Mouse (Mus musculus) spleen, adult 2 months (tissue): ENCODE data around the gene Zfhx3. TPM values are rescaled to one million over a fixed set of nuclear protein-coding genes. Genes with fewer than 3 reads are reported as not detected.

Source experiments
- DNase-seq, 2 experiments: peaks; one replicate each; pipeline versions ENCODE4 v3.0.0 to v3.0.0-alpha.2; 2012 to 2021; ENCODE audit warnings: low spot score in 2 of 2, low read depth in 1 of 2
- H3K27ac ChIP-seq: fragments of 200-500 bp; 2 replicates; pipeline ENCODE4 v1.5.1; 2012; ENCODE audit warnings: low read length, inconsistent platforms; ENCODE audit not compliant: insufficient read depth
- H3K27me3 ChIP-seq: fragments of 200-500 bp; 2 replicates; pipeline ENCODE4 v1.6.1; 2012; ENCODE audit warnings: mild to moderate bottlenecking, moderate library complexity, low read length, inconsistent platforms; ENCODE audit not compliant: control insufficient read depth, insufficient read depth
- H3K36me3 ChIP-seq: fragments of 200-500 bp; 2 replicates; pipeline ENCODE4 v1.6.1; 2012; ENCODE audit warnings: mild to moderate bottlenecking, low read length, inconsistent platforms; ENCODE audit not compliant: control insufficient read depth, insufficient read depth
- H3K4me1 ChIP-seq: fragments of 200-500 bp; 2 replicates; pipeline ENCODE4 v1.6.1; 2011; ENCODE audit warnings: inconsistent platforms; ENCODE audit not compliant: control insufficient read depth, insufficient read depth, insufficient read length
- H3K4me3 ChIP-seq: fragments of 200-500 bp; 2 replicates; pipeline ENCODE4 v1.5.1; 2011; ENCODE audit warnings: mild to moderate bottlenecking, inconsistent platforms; ENCODE audit not compliant: insufficient read depth, insufficient read length; ENCODE audit errors: extremely low read depth
- CTCF ChIP-seq: fragments of 200-500 bp; IDR thresholded peaks from 2 replicates; pipeline ENCODE4 v1.5.1; 2011; ENCODE audit warnings: mild to moderate bottlenecking, inconsistent platforms; ENCODE audit not compliant: insufficient read depth, insufficient read length, insufficient replicate concordance; ENCODE audit errors: extremely low read depth
- POLR2A ChIP-seq: fragments of 200-500 bp; IDR thresholded peaks from 2 replicates; pipeline ENCODE4 v1.6.1; 2011; ENCODE audit warnings: low read depth, low read length, inconsistent platforms
- WGBS: fragments of 180-500 bp; shearing (Covaris S2); methylation state at CpG from one replicate; pipeline ENCODE4 v1.1.7; 2018; 5-methylcytosine and 5-hydroxymethylcytosine counted together
- polyA plus RNA-seq: library from polyadenylated mRNA; depleted of rRNA; stranded (reverse); fragments of >200 nt; gene quantifications from 2 replicates; pipeline ENCODE4 v1.2.3, GENCODE M21; 2012

Zfhx3 gene
- polyA plus RNA-seq, 1 experiment: 1.5 TPM

DNA sequence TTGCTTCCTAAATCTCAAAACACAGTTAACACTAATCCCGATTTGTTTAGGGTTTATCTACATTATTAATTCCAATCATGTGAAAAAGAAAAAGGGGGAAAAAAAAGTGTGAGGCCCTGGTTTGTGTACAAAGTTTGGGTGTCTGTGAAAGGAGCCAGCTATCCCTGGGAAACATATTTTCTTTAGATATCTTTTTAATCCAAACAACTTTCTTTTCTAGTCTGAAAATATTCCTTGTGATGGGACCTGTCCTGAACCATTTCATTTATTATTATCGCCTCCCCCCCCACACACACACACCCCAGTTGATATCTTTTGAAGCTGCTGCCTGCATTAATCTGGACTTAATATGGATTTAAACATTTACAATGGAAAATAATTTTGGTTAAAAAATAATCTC, 670.8 kb downstream of the Zfhx3 start:
- no peak for DNase-seq
- 68% methylated on average over 2 of the region's 2 CpGs for WGBS
- no peaks in the 10 kb centered on the region for H3K36me3 ChIP-seq
- TF ChIP-seq CTCF: no peak
- H3K27me3 ChIP-seq: no peaks in the 10 kb centered on the region
- no peak overlapping the region for H3K4me3 ChIP-seq
- peaks cover 5% of the 10 kb centered on the region; the same call in 1 of the 2 replicates for H3K4me1 ChIP-seq
- H3K27ac ChIP-seq: no peak overlapping the region

DNA sequence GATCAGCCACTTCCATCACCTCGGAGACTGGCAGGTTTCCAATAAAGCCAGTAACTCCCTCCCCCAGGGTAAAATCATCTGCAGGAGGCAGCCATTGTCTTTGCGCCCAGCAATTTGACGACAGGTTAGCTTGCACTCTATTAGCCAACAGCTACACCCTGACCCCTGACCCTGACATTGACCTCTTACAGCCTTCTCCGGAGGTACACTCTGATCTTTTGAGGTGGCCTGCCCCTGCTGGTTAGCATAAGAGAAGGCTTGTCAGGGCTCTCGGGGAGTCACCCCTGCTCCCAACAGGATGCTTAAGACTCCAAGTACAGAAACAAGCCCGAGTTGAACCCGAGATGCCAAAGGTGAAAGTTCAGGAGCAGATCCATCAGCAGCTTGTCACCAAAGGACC, 678.9 kb downstream of the Zfhx3 start:
- H3K36me3 ChIP-seq: no peaks in the 10 kb centered on the region
- no peak overlapping the region for H3K4me3 ChIP-seq
- no peak for DNase-seq
- no peak for TF ChIP-seq CTCF
- TF ChIP-seq POLR2A: no peak
- no peak overlapping the region for H3K27ac ChIP-seq
- H3K27me3 ChIP-seq: no peaks in the 10 kb centered on the region
- no peaks in the 10 kb centered on the region for H3K4me1 ChIP-seq
- 89% methylated on average over 7 of the region's 7 CpGs for WGBS

DNA sequence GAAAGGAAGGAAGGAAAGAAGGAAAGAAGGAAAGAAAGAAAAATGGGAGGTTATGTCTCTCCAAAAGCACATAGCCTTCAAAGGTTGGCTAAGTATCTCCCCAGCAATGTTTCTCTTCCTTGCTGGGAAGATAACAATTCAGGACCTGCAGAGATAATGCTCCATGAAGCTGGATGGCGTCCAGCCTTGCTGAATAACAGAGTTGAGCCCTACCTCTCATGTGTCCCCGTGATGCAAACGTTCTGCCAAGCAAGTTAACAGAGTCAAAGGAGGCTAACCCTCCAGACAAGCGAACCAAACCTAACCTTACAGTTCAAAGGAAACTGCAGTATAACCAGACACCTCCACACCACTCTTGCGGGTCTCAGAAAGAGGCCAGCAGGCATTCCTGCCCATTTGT, 681.2 kb downstream of the Zfhx3 start:
- Histone ChIP-seq H3K27ac (no peak overlapping the region), H3K4me1 (no peaks in the 10 kb centered on the region), H3K27me3 (no peaks in the 10 kb centered on the region), H3K36me3 (no peaks in the 10 kb centered on the region), H3K4me3 (no peak overlapping the region)
- WGBS: 80% methylated on average over 5 of the region's 5 CpGs
- TF ChIP-seq CTCF (no peak), POLR2A (no peak)
- DNase-seq: no peak

DNA sequence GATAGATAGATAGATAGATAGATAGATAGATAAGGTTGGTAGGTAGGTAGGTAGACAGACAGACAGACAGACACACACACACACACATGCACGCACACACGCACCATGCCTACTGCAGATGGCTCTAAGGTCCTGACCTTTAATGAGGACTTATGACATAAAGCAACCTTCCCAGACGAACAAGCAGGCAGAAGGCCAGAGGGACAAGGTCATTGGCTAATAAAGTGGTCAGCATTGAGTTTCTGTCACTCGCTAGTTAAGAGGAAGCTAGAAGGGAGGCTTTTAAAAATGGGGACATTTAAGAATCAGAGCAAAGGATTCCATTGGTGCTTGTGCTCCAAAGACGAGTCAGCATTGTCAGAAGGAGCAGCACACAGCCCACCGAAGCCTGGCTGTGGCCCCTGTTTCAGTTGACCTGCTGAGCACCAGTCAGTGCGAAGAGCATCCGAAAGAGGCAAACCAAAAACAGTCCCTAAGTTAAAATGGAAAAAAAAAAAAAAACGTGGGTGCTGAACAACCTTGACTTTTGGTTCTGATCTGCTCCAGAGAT, 683.2 kb downstream of the Zfhx3 start:
- WGBS: 82% methylated on average over 9 of the region's 9 CpGs
- H3K4me1 ChIP-seq: no peaks in the 10 kb centered on the region
- no peak overlapping the region for H3K4me3 ChIP-seq
- no peak for DNase-seq
- H3K27ac ChIP-seq: no peak overlapping the region
- TF ChIP-seq CTCF (no peak), POLR2A (no peak)
- no peaks in the 10 kb centered on the region for H3K36me3 ChIP-seq
- H3K27me3 ChIP-seq: no peaks in the 10 kb centered on the region

DNA sequence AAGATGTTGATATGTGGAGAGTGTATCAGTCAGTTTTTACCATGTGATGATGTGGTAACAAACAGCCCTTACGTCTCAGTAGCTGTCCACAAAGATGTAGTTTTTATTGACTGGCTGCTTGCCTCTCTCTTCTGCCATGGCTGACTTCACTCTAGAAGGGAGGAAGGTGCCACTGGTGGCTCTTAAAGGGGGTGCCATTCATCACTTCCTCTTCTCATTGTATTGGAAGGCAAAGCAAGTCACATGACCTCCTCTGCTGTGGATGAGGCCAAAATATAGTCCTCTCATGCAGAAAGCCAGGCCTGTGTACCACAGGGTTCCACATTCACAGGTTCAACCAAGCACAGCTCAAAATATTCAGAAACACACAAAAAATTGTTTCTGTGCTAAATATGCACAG, 688.6 kb downstream of the Zfhx3 start:
- Histone ChIP-seq H3K27me3 (no peaks in the 10 kb centered on the region), H3K36me3 (no peaks in the 10 kb centered on the region), H3K4me1 (no peaks in the 10 kb centered on the region), H3K4me3 (no peak overlapping the region), H3K27ac (no peak overlapping the region)
- DNase-seq: peak; percentile 9 to 18
- WGBS: 79% methylated on average over 1 of the region's 1 CpGs
- TF ChIP-seq CTCF (no peak), POLR2A (no peak)

DNA sequence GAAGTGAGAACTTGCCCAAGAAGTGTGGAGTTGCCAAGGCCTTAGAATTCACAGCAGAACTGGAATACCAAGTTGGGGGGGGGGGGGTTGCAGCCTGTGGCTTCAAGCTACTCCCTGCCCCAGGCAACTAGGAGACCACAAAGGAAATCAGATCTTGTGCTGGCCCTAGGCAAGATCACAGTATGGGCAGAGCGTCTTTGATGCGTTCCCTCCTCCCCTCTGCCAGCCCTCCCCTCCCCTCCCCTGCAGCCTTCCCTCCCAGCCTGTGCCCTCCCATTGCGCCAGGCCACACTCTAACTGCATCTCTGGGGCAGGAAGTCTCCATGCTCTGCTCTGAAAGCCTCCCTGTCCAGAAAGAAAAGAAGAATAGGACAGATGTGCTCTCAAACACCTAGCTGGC, 691.8 kb downstream of the Zfhx3 start:
- DNase-seq: no peak
- H3K4me3 ChIP-seq: no peak overlapping the region
- no peaks in the 10 kb centered on the region for H3K4me1 ChIP-seq
- H3K27ac ChIP-seq: no peak overlapping the region
- 12% methylated on average over 3 of the region's 3 CpGs for WGBS
- no peaks in the 10 kb centered on the region for H3K27me3 ChIP-seq
- no peak for TF ChIP-seq POLR2A
- TF ChIP-seq CTCF: no peak
- H3K36me3 ChIP-seq: no peaks in the 10 kb centered on the region

DNA sequence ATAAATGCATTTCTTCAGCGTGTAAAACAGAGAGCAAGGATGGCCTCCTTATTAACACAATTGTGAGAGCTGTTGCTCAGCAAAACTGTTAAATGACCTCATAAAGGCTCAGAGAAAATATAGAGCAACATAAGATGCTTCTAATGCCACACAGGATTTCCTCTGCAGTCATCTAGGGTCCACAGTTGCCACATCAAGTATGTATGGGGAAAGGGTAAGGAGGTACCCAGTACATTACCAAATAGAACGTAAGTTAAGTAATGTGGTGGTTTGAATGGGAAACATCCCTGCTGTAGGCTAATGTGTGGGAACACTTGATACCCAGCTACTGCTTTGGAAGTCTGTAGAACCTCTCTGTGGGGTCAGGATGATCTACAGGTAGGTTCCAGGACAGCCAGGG, 695.4 kb downstream of the Zfhx3 start:
- no peak for TF ChIP-seq CTCF
- TF ChIP-seq POLR2A: no peak
- no peak for DNase-seq
- no peaks in the 10 kb centered on the region for H3K4me1 ChIP-seq
- H3K27ac ChIP-seq: no peak overlapping the region
- WGBS: 79% methylated on average over 2 of the region's 2 CpGs
- H3K27me3 ChIP-seq: no peaks in the 10 kb centered on the region
- no peak overlapping the region for H3K4me3 ChIP-seq
- H3K36me3 ChIP-seq: no peaks in the 10 kb centered on the region
